Comparison of ENCODE assay signal across 23 mouse cellular contexts in the genomic region with DNA sequence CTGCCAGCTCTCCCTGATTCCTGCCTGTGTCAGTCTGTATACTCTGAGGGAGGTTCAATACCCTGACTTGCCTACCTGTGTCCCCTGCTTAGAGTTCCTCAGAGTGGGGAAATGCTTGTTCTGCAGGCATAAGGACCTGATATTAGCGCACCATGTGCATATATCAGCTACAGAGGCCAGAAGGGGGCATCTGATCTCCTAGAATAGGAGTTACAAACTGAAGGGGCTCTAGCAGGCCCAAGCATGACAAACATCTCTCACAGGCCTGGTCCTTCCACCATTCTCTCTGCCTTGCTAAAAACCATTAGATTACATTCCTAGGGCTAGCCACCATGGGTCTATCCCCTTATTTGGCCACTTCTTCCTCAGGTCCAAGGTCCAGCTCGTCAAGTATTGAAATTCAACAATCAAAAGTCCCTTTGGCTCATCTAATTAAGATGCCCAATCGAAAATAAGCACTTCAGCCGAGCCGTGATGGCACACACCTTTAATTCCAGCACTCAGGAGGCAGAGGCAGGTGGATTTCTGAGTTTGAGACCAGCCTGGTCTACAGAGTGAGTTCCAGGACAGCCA. TPM values are rescaled to one million over a fixed set of nuclear protein-coding genes. Genes with fewer than 3 reads are reported as not detected.
DNase-seq lines count a peak whose midpoint lies in the region; ATAC-seq and TF ChIP-seq lines count a peak whose summit lies in the region.
"Had no signal": no experiment of that assay in that cellular context is flagged by ENCODE, and none has a peak within 500 bp of the region (broad histone marks: within the 10 kb centered on the region; RNA-seq: fewer than 3 reads in every experiment).

No protein-coding gene starts in this region.

- no peak overlapping the region for H3K4me3 ChIP-seq in kidney, adult 2 months (ENCODE audit: insufficient read depth, low read depth, low read length)
- no peak overlapping the region for H3K4me3 ChIP-seq in liver, postnatal 0 days (ENCODE audit: low read depth, low read length)
- H3K4me3 ChIP-seq in liver, embryonic 12.5 days: no peak overlapping the region
- H3K4me3 ChIP-seq: embryonic facial prominence, embryonic 10.5 days; heart, embryonic 12.5 days; limb, embryonic 10.5 days; liver, embryonic 13.5 days; lung, embryonic 15.5 days had no signal

- TF ChIP-seq CTCF in kidney, adult 2 months (conservative IDR thresholded peaks at IDR 0.05; ENCODE audit: insufficient read depth, insufficient read length, low read depth, low read length): 0 out of 2 replicates have a peak, but pooled peaks have one; percentile 3
- TF ChIP-seq CTCF in liver, postnatal 0 days (IDR thresholded peaks at IDR 0.05; ENCODE audit: low read depth): peak; percentile 32

- no peaks in the 10 kb centered on the region for H3K9me3 ChIP-seq in liver, postnatal 0 days (ENCODE audit: low read length)
- no peaks in the 10 kb centered on the region for H3K9me3 ChIP-seq in liver, embryonic 12.5 days (replicated peaks)
- H3K9me3 ChIP-seq: limb, embryonic 10.5 days; liver, embryonic 13.5 days; lung, embryonic 15.5 days had no signal

- H3K27me3 ChIP-seq in kidney, adult 2 months (replicated peaks; ENCODE audit: control insufficient read depth, insufficient read depth, low read length): no peaks in the 10 kb centered on the region
- no peaks in the 10 kb centered on the region for H3K27me3 ChIP-seq in liver, postnatal 0 days (ENCODE audit: insufficient read depth, low read length)
- peaks cover 16% of the 10 kb centered on the region for H3K27me3 ChIP-seq in liver, embryonic 12.5 days (replicated peaks)
- H3K27me3 ChIP-seq: heart, embryonic 12.5 days; lung, embryonic 15.5 days had no signal

- ATAC-seq in liver, postnatal 0 days: no peak
- no peak for ATAC-seq in liver, embryonic 12.5 days
- ATAC-seq: forebrain, postnatal 0 days; hindbrain, postnatal 0 days had no signal

- H3K4me1 ChIP-seq in kidney, adult 2 months (ENCODE audit: control insufficient read depth, insufficient read depth, low read length): peaks cover 30% of the 10 kb centered on the region
- peaks cover 11% of the 10 kb centered on the region; the same call in 1 of the 2 replicates for H3K4me1 ChIP-seq in liver, postnatal 0 days (ENCODE audit: insufficient read depth)
- 0 out of 2 replicates have a peak, but pooled peaks cover 4% of the 10 kb centered on the region for H3K4me1 ChIP-seq in liver, embryonic 12.5 days
- H3K4me1 ChIP-seq: lung, embryonic 15.5 days had no signal

- no peaks in the 10 kb centered on the region for H3K36me3 ChIP-seq in kidney, adult 2 months (ENCODE audit: control insufficient read depth, insufficient read depth, low read length)
- H3K36me3 ChIP-seq in liver, postnatal 0 days (replicated peaks; ENCODE audit: insufficient read depth, low read length): no peaks in the 10 kb centered on the region
- no peaks in the 10 kb centered on the region for H3K36me3 ChIP-seq in liver, embryonic 12.5 days
- H3K36me3 ChIP-seq: embryonic facial prominence, embryonic 10.5 days; heart, embryonic 12.5 days; limb, embryonic 10.5 days; liver, embryonic 13.5 days; lung, embryonic 15.5 days had no signal

- no peak overlapping the region for H3K9ac ChIP-seq in liver, postnatal 0 days (replicated peaks)
- no peak overlapping the region for H3K9ac ChIP-seq in liver, embryonic 12.5 days
- H3K9ac ChIP-seq: forebrain, postnatal 0 days; heart, embryonic 12.5 days; liver, embryonic 13.5 days; lung, embryonic 15.5 days had no signal

- TF ChIP-seq EP300 in liver, postnatal 0 days (IDR thresholded peaks at IDR 0.05; ENCODE audit: low read depth): no peak

- H3K27ac ChIP-seq in kidney, adult 2 months (ENCODE audit: insufficient read depth, low read depth, low read length): peak overlapping the region; percentile 95
- no peak overlapping the region for H3K27ac ChIP-seq in liver, postnatal 0 days (ENCODE audit: low read depth)
- no peak overlapping the region for H3K27ac ChIP-seq in liver, embryonic 12.5 days
- H3K27ac ChIP-seq: embryonic facial prominence, embryonic 10.5 days; hindbrain, postnatal 0 days; limb, embryonic 10.5 days; liver, embryonic 13.5 days; lung, embryonic 15.5 days; macrophage had no signal

- H3K4me2 ChIP-seq in liver, postnatal 0 days (ENCODE audit: low read depth, low read length): no peak overlapping the region
- H3K4me2 ChIP-seq in liver, embryonic 12.5 days: no peak overlapping the region
- H3K4me2 ChIP-seq: heart, embryonic 12.5 days; liver, embryonic 13.5 days; lung, embryonic 15.5 days had no signal

- peak; percentile 47 for DNase-seq in kidney, adult 2 months
- DNase-seq in kidney, postnatal 36 days: no peak
- DNase-seq in liver, postnatal 0 days: no peak
- peak; percentile 34 for DNase-seq in thymus, postnatal 4 days
- no peak for DNase-seq in thymus, postnatal 36 days
- no peak for DNase-seq in cerebellum, adult 11 months
- DNase-seq: cerebellum, adult 11-12 months; cerebellum, postnatal 10 days; forebrain, postnatal 0 days; gastrocnemius, postnatal 14 days; heart, adult 18-20 months; heart, postnatal 10 days; kidney, adult 11 months; liver, embryonic 13.5 days had no signal

- no peak for TF ChIP-seq POLR2A in kidney, adult 2 months (IDR thresholded peaks at IDR 0.05; ENCODE audit: low read depth, low read length)

- 58% methylated on average over 5 of the region's 5 CpGs for WGBS in kidney, adult 2 months
- 75% methylated on average over 5 of the region's 5 CpGs for WGBS in liver, postnatal 0 days (ENCODE audit: insufficient replicate concordance)
- WGBS in liver, embryonic 12.5 days (ENCODE audit: insufficient replicate concordance): 66% methylated on average over 5 of the region's 5 CpGs

RNA-seq across cellular contexts. Expression of a gene that starts 12.8 kb away (rescaled TPM):
- polyA plus RNA-seq in kidney, adult 2 months (2012; rRNA removed): 322 and 349 TPM in 2 replicates
- 97.9 and 206 TPM in 2 replicates for polyA plus RNA-seq in liver, postnatal 0 days (2015; fragmentation: Nextera tagmentation; extraction: Ambion mirVana)
- polyA plus RNA-seq in liver, embryonic 12.5 days (2016; fragmentation: Nextera tagmentation; extraction: Ambion mirVana): not detected in 2 replicates
- polyA plus RNA-seq: cortical plate, adult 2 months; embryonic facial prominence, embryonic 10.5 days; forebrain, postnatal 0 days; heart, embryonic 12.5 days; hindbrain, embryonic 11.5 days; hindbrain, postnatal 0 days; limb, embryonic 10.5 days; liver, embryonic 13.5 days; lung, embryonic 15.5 days; macrophage had no signal

RNA-seq across cellular contexts. Expression of a gene that starts 24.1 kb away (rescaled TPM):
- 12.5 and 14.8 TPM in 2 replicates for polyA plus RNA-seq in kidney, adult 2 months (2012; rRNA removed)
- polyA plus RNA-seq in liver, postnatal 0 days (2015; fragmentation: Nextera tagmentation; extraction: Ambion mirVana): 0.05 and 0.06 TPM in 2 replicates
- 0.05 and 0.06 TPM in 2 replicates for polyA plus RNA-seq in liver, embryonic 12.5 days (2016; fragmentation: Nextera tagmentation; extraction: Ambion mirVana)
- polyA plus RNA-seq: hindbrain, embryonic 11.5 days; macrophage had no signal

RNA-seq across cellular contexts. Expression of a gene that starts 29.7 kb away (rescaled TPM):
- 2.6 and 3.1 TPM in 2 replicates for polyA plus RNA-seq in kidney, adult 2 months (2012; rRNA removed)
- 0.44 and 0.60 TPM in 2 replicates for polyA plus RNA-seq in liver, postnatal 0 days (2015; fragmentation: Nextera tagmentation; extraction: Ambion mirVana)
- 2.2 TPM in 2 replicates for polyA plus RNA-seq in liver, embryonic 12.5 days (2016; fragmentation: Nextera tagmentation; extraction: Ambion mirVana)

RNA-seq across cellular contexts. Expression of a gene that starts 38.5 kb away (rescaled TPM):
- 61.6 and 75.5 TPM in 2 replicates for polyA plus RNA-seq in kidney, adult 2 months (2012; rRNA removed)
- 78.4 and 78.8 TPM in 2 replicates for polyA plus RNA-seq in liver, postnatal 0 days (2015; fragmentation: Nextera tagmentation; extraction: Ambion mirVana)
- 263 and 273 TPM in 2 replicates for polyA plus RNA-seq in liver, embryonic 12.5 days (2016; fragmentation: Nextera tagmentation; extraction: Ambion mirVana)

RNA-seq across cellular contexts. Expression of a gene that starts 52.4 kb away (rescaled TPM):
- polyA plus RNA-seq in kidney, adult 2 months (2012; rRNA removed): 61.9 and 89.5 TPM in 2 replicates
- polyA plus RNA-seq in liver, postnatal 0 days (2015; fragmentation: Nextera tagmentation; extraction: Ambion mirVana): 65.1 and 72.3 TPM in 2 replicates
- 115 and 119 TPM in 2 replicates for polyA plus RNA-seq in liver, embryonic 12.5 days (2016; fragmentation: Nextera tagmentation; extraction: Ambion mirVana)

Comparison
In these comparisons a context has a peak if more than half of its experiments do, and no peak if none do; other contexts are left out.
1. DNase-seq: peak in kidney, adult 2 months (single experiment) and thymus, postnatal 4 days (single experiment); none in kidney, postnatal 36 days (0 of 2), liver, postnatal 0 days (single experiment), thymus, postnatal 36 days (0 of 2) and cerebellum, adult 11 months (single experiment).
2. RNA of a gene that starts 12.8 kb away (polyA plus RNA-seq): 322 to 349 TPM in kidney, adult 2 months and 97.9 to 206 TPM in liver, postnatal 0 days; not detected in liver, embryonic 12.5 days; every median in the first group is over 10 times any median in the second.
3. RNA of a gene that starts 24.1 kb away (polyA plus RNA-seq): 12.5 to 14.8 TPM in kidney, adult 2 months; 0.05 to 0.06 TPM in liver, postnatal 0 days and 0.05 to 0.06 TPM in liver, embryonic 12.5 days; every median in the first group is over 10 times any median in the second.